Mouse (Mus musculus) spleen, postnatal 14 days (tissue): Measurements from ENCODE around the gene Smad6.

ENCODE experiments used
- DNase-seq, 2 experiments: peaks; one replicate each; pipeline ENCODE4 v3.0.0; 2021 to 2022; ENCODE audit warnings: low spot score in 2 of 2

Smad6 gene

DNA sequence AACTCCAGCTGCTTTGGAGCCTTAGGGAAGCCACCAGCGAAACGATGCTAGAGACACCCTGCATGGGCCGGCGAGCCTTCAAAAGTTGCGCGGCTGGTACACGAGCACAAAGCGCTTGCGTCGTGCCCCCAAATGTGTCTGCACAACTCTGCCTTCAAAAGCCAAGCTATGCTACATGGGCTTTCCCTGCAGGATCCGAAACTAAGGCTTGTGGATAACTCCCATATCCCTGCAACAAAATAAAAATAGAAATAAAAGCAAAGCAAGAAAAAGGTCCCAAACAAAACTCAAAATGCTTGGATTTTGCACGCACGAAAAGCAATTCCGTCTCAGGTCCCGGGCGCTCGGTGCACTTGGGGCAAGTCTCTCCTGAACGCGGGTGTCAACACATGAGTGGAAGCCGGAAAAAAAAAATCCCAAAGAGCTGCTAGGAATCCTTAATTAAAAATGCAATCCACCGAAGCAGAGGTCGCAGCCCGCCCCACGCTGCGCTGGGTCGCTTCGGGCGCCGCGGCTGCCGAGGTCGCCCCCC, 474 bp downstream of the Smad6 start:
- DNase-seq = no peak

DNA sequence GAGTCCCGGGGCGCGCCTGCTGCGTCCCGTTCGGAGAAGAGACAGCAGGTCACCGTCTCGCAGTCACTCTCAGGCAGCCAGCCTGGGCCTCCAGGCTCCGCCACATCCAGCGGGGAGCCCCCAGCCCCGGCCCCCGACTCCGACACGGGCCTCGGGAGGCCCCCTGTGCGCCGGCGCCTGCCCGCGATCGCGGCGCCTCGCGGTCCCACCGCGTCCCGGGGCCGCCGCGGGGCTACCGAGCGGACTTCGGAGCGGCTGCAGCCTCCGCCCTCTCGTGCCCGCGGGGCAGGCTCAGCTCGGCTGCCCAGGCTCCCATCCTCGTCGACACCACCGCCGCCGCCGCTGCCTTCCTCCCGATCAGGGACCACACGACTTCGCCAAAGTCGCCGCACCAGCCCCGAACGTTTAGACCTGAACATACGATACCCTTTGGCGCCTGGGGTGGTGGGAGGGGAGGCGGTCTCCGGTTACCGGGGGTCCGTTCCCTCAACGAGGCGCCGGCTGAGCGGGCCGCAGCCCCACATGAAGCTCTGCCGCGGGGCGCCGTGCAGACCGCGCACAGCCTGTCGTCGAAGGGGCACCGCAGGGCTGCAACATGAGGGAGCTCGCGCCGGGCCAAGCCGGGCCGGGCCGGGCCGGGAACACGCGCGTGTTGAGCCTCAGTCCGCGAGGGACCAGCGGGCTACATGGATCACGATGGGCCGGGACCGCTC, 1.1 kb downstream of the Smad6 start:
- no peak for DNase-seq

DNA sequence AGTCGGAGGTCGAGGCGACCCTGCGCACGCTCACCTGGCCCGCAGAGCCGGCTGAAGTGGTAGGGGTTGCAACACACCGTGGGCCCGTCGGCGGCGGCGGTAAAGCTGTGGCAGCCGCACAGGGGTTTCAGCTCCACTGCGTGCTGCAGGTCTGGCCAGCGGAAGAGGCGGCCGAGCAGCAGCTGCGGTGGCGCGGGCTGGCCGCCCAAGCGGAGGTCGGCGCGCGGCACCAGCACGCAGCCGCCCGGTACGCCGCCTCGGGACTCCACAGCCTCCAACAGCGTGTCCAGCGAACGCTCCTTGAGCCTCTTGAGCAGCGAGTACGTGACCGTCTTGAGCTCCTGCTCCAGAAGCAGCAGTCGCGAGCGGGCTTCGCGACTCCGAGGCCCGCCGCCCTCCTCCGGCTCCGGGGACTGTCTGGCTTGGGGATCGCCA, 1.7 kb downstream of the Smad6 start:
- no peak for DNase-seq

DNA sequence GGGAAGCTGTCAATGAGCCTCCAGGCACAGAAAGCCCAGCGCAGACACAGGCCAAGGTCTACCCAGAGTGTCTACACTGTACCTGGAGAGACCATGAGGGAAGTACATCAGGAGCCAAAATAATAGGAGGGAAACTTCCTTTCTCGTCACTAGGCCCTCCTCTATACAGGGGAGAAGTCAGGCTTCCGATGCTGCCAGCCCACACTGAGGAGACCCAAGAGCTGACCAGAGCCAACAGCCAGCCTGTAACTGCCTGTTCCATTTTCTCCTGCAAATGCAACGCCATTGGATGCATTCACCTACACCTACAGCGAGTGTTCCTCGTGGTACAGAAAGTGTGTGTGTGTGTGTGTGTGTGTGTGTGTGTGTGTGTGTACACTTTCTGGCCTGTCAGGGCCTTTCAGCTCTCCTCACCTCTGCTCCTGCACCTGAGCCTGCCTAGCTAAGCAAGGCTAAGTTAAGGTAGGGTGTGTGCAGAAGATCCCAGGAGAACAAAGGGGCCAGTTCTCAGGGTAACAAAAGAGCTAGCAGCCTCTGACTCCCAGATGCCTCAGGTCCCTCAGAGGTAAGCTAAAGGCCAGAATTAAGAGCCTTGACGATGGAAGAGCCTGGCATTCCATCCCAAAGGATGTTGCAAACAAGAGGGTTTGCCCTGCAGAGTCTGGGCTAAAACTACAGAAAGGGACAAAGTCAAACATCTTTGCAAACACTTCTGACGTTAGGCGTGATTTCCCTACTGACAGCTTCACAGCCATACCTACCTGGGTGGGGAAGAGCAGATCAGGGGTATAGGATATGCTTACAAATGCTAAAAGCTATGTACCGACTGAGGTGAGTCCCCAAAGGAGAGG, 2.6 kb downstream of the Smad6 start:
- DNase-seq = no peak

DNA sequence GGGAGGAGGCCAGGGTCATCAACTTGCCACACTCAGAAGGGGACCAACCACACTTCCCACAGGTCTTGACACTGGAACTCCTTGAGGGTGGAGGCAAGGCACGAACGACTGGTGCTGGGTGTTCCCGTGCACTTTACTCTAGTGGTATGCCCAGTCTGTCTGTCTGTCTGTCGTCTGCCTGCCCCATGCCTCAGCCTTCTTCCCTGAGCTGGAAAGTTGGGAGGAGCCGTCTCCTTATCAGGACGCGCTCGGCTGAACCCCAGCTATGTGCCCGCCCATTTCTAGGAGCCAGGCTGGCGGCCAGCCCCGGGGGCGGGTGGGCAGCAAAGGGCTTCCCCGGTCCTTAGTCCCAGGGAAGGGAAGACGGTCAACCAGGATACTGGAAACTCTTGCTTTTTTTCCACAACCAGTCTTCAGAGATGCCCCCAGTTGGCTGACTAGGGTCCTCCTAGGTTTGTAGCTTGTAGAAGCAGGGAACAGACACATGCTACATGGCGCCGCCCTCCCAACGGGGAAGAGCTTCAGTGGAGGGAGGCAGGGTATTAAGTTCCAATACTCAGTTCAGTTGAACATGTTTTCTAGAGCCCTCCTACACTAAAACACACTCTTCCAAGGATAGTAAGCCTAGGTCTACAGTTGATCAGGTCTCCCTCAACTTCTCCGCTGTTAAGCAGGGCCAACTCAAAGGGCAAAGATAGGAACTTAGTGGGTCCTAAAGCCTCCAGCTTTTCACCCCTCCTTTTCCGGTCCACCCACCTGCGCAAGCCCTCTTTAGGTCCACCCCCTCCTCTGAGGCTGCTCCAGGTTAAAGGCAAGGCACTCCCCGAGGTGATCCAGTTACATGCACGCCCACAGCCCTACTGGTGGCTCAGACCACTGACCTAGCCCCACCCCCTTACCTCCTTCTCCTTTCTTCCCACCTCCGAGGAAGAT, 3.7 kb downstream of the Smad6 start:
- DNase-seq = peak in 1 of 2 experiments; percentile 14

DNA sequence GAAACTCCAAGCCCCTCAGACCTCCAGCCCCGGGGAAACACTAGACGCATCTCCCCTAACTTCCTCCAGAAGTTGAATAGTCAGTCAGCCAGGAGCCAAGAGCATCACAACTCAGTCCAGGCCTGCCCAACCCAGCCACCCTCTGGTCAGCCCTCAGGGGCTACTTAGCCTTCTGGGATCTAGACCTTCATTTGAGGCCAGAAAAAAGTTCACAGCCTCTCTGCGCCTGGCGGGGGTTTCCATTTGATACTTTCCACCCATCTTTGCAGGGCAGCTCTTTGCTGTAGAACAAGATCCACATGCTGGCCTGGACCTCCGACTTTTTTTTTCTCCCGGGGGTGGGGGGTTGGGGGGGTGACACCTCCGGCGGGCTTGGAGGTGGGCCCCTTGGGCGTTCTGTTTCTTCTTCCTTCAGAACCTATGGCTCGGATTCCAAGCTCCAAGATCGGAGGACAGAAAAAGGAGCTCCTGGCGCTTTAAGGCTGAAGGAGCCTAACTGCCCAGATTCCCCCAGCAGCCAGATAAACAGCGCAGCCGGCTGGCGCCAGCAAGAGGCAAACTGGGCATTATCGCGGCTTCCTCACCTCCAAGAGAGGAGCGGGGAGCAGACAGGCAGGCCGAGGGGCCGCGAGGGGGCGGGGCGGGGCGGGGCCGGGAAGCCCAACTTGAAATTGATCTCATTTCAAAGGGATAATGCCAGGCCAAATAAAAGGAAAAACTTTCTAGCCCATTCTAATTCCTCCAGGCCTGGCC, 5.0 kb downstream of the Smad6 start:
- DNase-seq = no peak

DNA sequence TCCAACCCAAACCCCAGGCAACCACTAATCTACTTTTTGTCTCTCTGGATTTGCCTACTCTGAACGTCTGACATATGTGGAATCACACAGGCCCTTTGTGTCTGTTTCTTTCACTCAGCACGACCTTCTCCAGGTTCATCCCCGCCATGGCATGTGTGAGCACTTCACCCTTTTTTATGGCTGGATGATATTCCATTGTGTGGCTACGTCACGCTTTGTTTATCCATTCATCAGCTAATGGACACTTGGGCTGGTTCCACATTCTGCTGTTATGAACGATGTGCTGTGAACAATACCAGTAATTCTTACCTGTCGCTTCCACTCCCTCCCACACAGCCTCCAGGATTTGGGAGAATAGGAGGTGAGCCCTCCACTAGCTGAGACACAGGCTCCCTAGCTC, 5.8 kb downstream of the Smad6 start:
- no peak for DNase-seq

DNA sequence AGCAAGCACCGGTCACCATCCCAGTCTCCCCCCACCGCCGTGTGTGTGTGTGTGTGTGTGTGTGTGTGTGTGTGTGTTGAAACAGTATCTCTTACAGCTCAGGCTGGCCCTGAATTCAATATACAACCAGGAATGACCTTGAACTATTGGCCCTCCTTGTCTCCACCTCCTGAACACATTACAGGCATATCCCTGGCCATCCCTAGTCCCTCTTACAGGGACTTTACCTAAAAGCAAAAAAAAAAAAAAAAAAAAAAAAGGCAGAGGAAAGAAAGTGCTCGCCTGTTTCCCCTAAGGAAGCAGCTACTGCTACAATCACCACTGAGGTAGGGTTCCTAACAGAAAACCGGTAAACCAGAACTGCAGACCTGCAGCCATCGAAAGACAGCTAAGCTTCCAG, 7.1 kb downstream of the Smad6 start:
- no peak for DNase-seq

DNA sequence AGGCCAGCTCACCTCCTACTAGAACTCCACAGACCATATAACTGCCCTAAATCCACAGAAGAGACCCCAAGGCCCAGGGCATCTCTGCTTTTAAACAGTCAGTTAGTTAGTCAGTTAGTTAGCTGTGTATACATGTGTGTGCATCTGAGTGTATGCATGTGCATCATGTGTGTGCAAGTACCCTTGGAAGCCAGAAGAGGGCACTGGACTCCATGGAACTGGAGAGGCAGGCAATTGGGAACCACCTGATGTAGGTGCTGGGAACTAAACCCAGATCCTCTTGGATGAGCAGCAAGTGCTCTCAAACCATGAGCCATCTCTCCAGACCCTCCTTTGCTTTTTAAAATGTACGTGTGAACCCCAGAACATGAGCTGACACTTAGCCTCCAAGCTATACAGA, 10.5 kb downstream of the Smad6 start:
- no peak for DNase-seq

DNA sequence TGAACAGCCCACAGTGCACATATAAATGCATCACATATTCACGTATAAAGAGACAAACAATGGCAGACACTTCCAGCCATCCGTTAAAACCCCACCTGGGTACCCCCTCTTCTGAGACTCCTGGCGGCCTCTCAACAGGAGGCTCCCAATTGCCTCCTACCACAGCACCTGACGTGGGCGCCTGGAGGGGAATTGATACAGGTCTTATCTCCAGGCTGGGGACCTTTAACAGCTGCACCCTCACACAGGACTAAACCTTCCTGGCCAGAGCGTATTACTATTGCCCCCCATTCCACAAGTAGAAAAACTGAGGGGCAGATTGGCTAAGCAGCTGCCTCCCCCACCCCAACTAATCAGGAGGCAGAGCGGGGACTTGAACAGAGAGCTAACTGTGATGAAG, 18.9 kb downstream of the Smad6 start:
- DNase-seq = no peak

DNA sequence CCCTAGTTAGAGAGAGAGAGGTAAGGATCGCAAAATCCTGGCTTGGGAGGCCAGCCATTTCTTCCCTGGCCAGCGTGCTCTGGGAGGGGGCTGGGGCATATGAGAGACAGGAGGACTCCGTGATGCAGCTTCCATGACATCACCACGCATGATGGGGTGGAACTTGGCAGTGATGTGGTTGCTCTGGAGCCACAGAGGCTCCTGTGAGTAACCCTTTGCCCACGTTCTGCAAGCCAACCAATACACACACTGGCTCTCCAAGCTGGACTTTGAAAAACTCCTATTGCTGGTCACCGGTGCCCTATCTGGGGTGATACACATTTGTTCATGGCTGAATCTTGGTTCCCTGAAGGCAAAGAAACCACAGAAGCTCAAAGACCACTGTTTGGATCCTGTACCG, 20.8 kb downstream of the Smad6 start:
- no peak for DNase-seq

DNA sequence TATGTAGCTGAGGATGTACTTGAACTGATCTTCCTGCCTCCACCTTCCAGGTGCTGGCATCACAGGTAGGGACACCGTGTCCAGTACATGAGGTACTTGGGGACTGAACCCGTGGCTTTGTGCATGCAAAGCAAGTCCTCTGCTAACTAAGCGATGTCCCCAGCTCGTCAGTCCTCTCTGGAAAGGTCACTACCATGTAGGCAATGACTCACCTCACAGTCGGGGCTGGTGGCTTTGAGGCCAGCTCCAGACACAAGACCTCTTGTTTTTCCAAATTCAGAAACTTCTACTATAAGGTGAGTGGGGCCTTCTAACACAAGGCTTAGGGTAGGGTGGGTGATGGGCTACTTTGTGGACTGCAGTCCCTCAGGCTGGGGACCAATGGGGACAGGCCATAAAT, 21.8 kb downstream of the Smad6 start:
- no peak for DNase-seq

DNA sequence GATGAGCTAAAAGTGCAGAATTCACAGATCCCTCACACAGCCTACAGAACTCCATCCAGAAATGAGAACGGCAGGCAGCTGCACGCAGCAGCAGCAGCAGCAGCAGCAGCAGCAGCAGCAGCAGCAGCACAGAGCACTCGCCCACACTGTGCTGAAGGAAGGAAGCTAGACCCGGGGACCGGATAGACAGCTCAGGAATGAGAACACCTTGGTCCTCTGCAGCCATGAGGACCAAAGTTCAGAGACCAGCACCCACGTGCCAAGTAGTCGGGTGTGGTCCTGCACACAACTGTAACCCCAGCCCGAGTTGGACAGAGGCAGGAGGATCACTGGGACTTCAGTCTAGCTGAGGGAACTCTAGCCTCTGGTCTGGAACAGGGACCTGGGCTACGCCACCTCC, 22.7 kb downstream of the Smad6 start:
- DNase-seq = no peak

DNA sequence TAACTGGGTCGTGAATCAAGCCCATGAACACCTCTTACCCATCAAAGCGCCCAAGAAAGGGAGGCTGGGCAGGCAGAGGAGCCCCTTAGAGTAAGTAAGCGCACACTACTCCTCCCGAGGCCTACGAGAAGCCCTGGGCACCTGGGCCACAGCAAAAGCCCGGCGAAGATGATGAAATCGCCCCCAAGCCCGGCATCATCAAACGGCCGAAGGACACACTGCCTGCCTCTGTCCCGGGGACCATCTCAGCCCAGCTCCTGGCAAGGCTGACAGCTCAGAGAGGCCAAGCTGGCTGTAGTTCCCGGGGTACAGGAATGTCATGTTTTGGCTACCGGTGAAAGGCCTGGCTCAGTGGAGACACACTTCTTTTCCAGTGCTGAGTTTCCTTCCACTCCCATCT, 23.8 kb downstream of the Smad6 start:
- DNase-seq = no peak

DNA sequence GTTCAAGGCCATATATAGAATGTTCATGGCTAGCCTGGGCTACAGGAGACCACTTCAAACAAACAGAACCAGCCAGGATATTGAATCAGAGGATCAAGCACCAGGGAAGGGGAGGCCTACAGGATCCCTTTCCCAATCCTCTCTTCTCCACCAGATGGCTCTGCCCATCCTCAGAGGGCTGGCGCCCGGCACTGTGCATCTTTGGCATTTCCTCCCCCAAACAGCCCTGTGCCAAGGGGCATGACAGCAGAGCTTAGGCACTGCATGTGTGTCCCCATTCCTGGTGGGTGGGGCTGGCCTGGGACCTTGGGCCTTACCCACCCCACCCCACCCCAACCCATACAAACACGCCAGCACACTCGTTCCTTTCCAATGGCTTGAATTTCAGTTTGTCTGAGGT, 24.4 kb downstream of the Smad6 start:
- DNase-seq = no peak

DNA sequence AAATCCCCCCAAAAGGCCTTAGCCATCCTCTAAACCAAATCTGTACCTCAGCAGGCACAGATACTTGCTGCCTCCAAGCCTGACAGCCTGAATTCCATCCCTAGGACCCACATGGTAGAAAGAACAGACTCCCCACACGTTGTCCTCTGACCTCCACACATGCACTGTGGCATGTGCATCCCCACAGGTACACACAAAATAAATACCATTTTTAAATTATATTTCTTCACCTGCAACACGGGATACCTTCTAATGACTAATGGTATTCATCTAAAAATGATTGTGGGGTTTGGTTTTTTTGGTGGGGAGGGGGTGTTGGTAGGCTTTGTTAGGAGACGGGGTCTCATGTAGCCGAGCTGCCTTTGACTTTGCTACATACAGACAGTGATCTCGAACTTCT, 28.6 kb downstream of the Smad6 start:
- DNase-seq = no peak

DNA sequence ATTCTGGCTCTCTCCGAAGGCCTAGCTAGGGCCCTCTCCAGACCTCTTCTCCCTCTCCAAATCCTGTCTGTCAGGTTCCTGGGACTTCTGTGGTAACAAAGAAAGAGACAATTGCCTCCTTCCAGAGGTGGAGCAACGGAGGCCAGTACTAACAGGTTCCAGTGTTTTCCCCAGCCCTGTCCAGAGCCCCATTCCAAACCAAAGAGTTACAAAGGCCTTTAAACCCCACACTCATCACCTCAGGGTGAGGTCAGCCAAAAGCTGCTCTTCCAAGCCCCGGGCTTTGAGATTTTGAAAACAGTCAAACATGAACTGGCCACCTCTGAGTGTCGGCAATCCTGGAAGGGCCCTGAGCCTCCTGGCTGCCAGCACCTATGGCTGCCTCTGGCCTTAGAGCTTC, 29.1 kb downstream of the Smad6 start:
- DNase-seq = no peak

DNA sequence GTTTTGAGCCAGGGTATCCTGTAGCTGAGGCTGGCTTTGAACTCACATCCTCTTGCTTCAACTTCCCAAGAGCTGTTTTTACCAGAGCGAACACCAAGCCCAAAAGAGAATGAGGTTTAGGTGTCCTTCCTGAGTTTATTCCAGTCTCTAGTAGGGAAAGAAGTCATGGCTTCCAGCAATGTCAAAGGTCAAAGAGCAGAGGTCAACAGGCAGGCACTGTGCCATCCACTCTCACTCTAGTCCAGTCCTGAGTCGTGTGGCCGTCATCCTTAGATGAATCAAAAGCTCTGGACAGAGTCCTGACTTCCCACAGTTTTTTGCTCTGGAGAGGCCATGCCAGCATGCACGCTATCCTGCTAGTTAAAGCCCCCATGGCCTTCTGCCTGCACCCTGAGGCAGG, 30.7 kb downstream of the Smad6 start:
- no peak for DNase-seq

DNA sequence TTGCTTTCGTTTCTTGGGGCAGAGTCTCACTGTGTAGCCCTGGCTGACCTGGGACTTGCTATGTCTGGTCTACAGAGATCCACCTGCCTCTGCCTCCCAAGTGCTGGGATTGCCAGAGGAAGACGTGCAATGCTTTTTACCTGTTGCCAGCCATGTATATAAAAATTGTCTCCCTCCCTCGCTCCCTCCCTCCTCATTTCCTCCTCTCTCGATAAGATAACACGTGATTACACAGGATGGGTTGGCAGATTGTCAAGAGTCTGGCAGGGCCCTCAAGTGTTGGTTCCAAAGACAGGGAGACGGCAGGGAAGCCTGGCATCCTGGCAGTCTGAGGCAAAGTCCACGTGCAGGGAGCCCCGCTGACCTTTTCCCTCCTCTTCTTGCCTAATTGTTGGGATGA, 32.2 kb downstream of the Smad6 start:
- no peak for DNase-seq

DNA sequence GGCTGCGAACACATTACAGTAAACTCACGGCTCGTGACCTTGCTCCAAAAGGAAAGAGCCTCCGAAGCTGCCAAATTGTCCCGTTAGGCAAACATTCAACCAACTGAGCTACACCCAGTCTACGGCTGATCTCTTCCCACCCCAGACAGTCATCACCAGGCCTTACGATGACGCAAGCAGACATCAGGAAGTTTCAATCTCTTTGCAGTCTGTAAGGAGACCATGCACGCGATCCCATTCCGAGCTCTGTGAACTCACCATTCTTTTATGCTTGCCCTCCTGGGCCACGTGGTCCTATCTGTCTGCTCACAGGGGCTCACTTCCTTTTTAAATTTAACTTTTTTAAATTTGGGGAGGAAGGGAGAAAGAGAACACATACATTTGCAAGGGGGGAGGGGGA, 32.6 kb downstream of the Smad6 start:
- DNase-seq = no peak

DNA sequence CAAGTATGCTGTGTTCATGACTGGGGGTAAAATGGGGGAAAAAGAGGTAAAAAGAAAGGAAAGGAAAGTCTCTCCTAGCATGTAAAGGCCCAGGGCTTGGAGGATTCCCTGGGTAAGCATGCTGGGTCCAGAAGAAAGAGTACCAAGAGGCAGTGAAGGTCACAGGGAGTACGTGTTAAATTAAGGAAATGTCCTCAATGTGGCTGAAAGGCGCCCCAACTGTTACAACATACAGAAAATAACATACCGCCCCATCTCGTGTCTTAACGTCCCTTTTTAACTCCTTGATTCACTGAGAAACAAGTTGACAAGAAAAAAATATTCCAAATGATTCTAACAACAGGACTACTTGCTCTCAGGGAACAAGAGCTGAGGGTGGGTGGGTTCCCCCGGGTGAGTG, 36.7 kb downstream of the Smad6 start:
- no peak for DNase-seq
